In genomic region chr14:53904578-53904977, GRCm38 (mm10) we compare ENCODE assay signal across 25 mouse cellular contexts.
A peak's percentile ranks its signal among the peaks of the same experiment; 100 is the strongest.
DNase-seq lines count a peak whose midpoint lies in the region; ATAC-seq and TF ChIP-seq lines count a peak whose summit lies in the region.
"Had no signal": no experiment of that assay in that cellular context is flagged by ENCODE, and none has a peak within 500 bp of the region (broad histone marks: within the 10 kb centered on the region; RNA-seq: fewer than 3 reads in every experiment).

No protein-coding gene starts in this region.

- in situ Hi-C loops in CH12.LX (cut with MboI; ENCODE audit: low pct_ligation_motif_present, low pct_unique_long_range_greater_than_20kb, low sequenced_read_pairs), result no loop called here

- no peaks in the 10 kb centered on the region for H3K79me2 ChIP-seq in CH12.LX (replicated peaks; ENCODE audit: control insufficient read depth, extremely low read depth, insufficient read depth, poor library complexity, severe bottlenecking)

- H3K9ac ChIP-seq in CH12.LX (ENCODE audit: insufficient read depth, low read depth), result no peak overlapping the region
- H3K9ac ChIP-seq: embryonic facial prominence, embryonic 12.5 days; embryonic facial prominence, embryonic 15.5 days; forebrain, postnatal 0 days; heart, embryonic 13.5 days; hindbrain, embryonic 13.5 days; intestine, embryonic 15.5 days had no signal

- no peak for TF ChIP-seq RAD21 in CH12.LX (IDR thresholded peaks at IDR 0.05; ENCODE audit: low read depth, low read length)

- 0 out of 2 replicates have a peak, but pooled peaks have one; percentile 21 for TF ChIP-seq EP300 in CH12.LX (IDR thresholded peaks at IDR 0.05; ENCODE audit: low read length)

- H3K36me3 ChIP-seq in CH12.LX (replicated peaks in 1 of 2; ENCODE audit: control insufficient read depth in 1 of 2, insufficient read depth in 1 of 2, low read length in 1 of 2), result no peaks in the 10 kb centered on the region
- H3K36me3 ChIP-seq: embryonic facial prominence, embryonic 12.5 days; embryonic facial prominence, embryonic 15.5 days; heart, embryonic 10.5 days; heart, embryonic 13.5 days; hindbrain, embryonic 10.5 days; hindbrain, embryonic 13.5 days; intestine, embryonic 15.5 days had no signal

- peaks cover 3 to 18% of the 10 kb centered on the region in 2 experiments; a peak in 3 of 4 replicates for H3K4me1 ChIP-seq in CH12.LX (ENCODE audit: control insufficient read depth in 1 of 2, insufficient read depth in 2 of 2)
- H3K4me1 ChIP-seq: embryonic facial prominence, embryonic 12.5 days; embryonic facial prominence, embryonic 15.5 days; heart, embryonic 10.5 days; heart, embryonic 13.5 days; hindbrain, embryonic 10.5 days; hindbrain, embryonic 13.5 days; intestine, embryonic 15.5 days had no signal

- no peak for TF ChIP-seq POLR2A in CH12.LX (IDR thresholded peaks at IDR 0.05; ENCODE audit: low read depth, low read length)

- no peak overlapping the region for H3K27ac ChIP-seq in CH12.LX (ENCODE audit: insufficient read depth, low read depth)
- H3K27ac ChIP-seq: embryonic facial prominence, embryonic 12.5 days; embryonic facial prominence, embryonic 15.5 days; heart, adult 2 months; heart, embryonic 10.5 days; heart, embryonic 13.5 days; hindbrain, embryonic 10.5 days; hindbrain, embryonic 13.5 days; intestine, embryonic 15.5 days had no signal

- no peak overlapping the region for H3K4me2 ChIP-seq in CH12.LX (ENCODE audit: insufficient read depth, low read depth, poor library complexity, severe bottlenecking)
- H3K4me2 ChIP-seq: embryonic facial prominence, embryonic 12.5 days; embryonic facial prominence, embryonic 15.5 days; heart, embryonic 13.5 days; hindbrain, embryonic 13.5 days; intestine, embryonic 15.5 days had no signal

- peak; percentile 39 to 80 for ATAC-seq in hematopoietic stem cell, adult 5-6 weeks (replicated peaks in 1 of 2; ENCODE audit: insufficient read depth in 1 of 2, low FRiP score in 2 of 2, low TSS enrichment in 1 of 2, low read depth in 1 of 2, poor library complexity in 2 of 2, severe bottlenecking in 2 of 2)
- ATAC-seq: forebrain, embryonic 14.5 days; forebrain, postnatal 0 days; hindbrain, embryonic 16.5 days; intestine, embryonic 15.5 days had no signal

- TF ChIP-seq CTCF in CH12.LX (conservative IDR thresholded peaks at IDR 0.05 in 1 of 2, IDR thresholded peaks at IDR 0.05 in 1 of 2; ENCODE audit: low read depth in 2 of 2, low read length in 2 of 2), result no peak

- no peaks in the 10 kb centered on the region for H3K27me3 ChIP-seq in CH12.LX (replicated peaks)
- H3K27me3 ChIP-seq: embryonic facial prominence, embryonic 12.5 days; embryonic facial prominence, embryonic 15.5 days; heart, embryonic 13.5 days; hindbrain, embryonic 13.5 days; intestine, embryonic 15.5 days had no signal

- dilution Hi-C loops in CH12.LX (cut with MboI; ENCODE audit: extremely low pct_ligation_motif_present, extremely low pct_unique_long_range_greater_than_20kb, low sequenced_read_pairs), result no loop called here

- peaks cover 3% of the 10 kb centered on the region for H3K9me3 ChIP-seq in CH12.LX (replicated peaks; ENCODE audit: low read length)
- H3K9me3 ChIP-seq: embryonic facial prominence, embryonic 12.5 days; embryonic facial prominence, embryonic 15.5 days; heart, embryonic 10.5 days; heart, embryonic 13.5 days; hindbrain, embryonic 10.5 days; hindbrain, embryonic 13.5 days; intestine, embryonic 15.5 days had no signal

- peak; percentile 37 for DNase-seq in CH12.LX (ENCODE audit: extremely low read depth)
- peak; percentile 12 for DNase-seq in c-Kit-positive CD71-negative TER-119-negative erythroid progenitor cells, embryonic 14.5 days (ENCODE audit: low read depth)
- no peak for DNase-seq in Muller cell, postnatal 12 days (ENCODE audit: inconsistent ontology term)
- DNase-seq in cerebellum, adult 8-10 months, result no peak
- no peak for DNase-seq in heart, postnatal 4 days
- DNase-seq: adrenal gland, adult 2 months; adrenal gland, postnatal 14 days; cerebellum, adult 11-12 months; cerebellum, adult 9-10 months; cerebellum, postnatal 14 days; forebrain, postnatal 0 days; gastrocnemius, postnatal 25 days; heart, adult 2 months; heart, postnatal 14 days; kidney, adult 18-20 months had no signal

- no peak overlapping the region for H3K4me3 ChIP-seq in CH12.LX (replicated peaks in 1 of 3; ENCODE audit: low read depth in 2 of 3, low read length in 2 of 3, poor library complexity in 1 of 3)
- H3K4me3 ChIP-seq: embryonic facial prominence, embryonic 12.5 days; embryonic facial prominence, embryonic 15.5 days; heart, adult 2 months; heart, embryonic 10.5 days; heart, embryonic 13.5 days; hindbrain, embryonic 10.5 days; hindbrain, embryonic 13.5 days; intestine, embryonic 15.5 days had no signal

TF ChIP-seq in CH12.LX, 34 proteins besides CTCF, POLR2A, EP300 and RAD21:
- TF ChIP-seq CHD1 (IDR thresholded peaks at IDR 0.05; ENCODE audit: low read depth, low read length), result no peak
- TF ChIP-seq BHLHE40 (IDR thresholded peaks at IDR 0.05; ENCODE audit: low read depth, low read length), result no peak
- 0 out of 2 replicates have a peak, but pooled peaks have one; percentile 17 for TF ChIP-seq MAX (IDR thresholded peaks at IDR 0.05; ENCODE audit: low read length)
- no peak for TF ChIP-seq TBP (conservative IDR thresholded peaks at IDR 0.05; ENCODE audit: low read depth, low read length)
- TF ChIP-seq NELFE (IDR thresholded peaks at IDR 0.05; ENCODE audit: low read depth, low read length), result no peak
- no peak for TF ChIP-seq GABPA (IDR thresholded peaks at IDR 0.05; ENCODE audit: insufficient replicate concordance, low read depth, low read length)
- no peak for TF ChIP-seq E2F4 (IDR thresholded peaks at IDR 0.05; ENCODE audit: insufficient replicate concordance, low read depth, low read length)

Comparison
In these comparisons a context has a peak if more than half of its experiments do, and no peak if none do; other contexts are left out.
1. DNase-seq: peak in CH12.LX (single experiment) and c-Kit-positive CD71-negative TER-119-negative erythroid progenitor cells, embryonic 14.5 days (single experiment); none in Muller cell, postnatal 12 days (single experiment), cerebellum, adult 8-10 months (single experiment) and heart, postnatal 4 days (single experiment).